Mouse (Mus musculus): ENCODE measurements around the gene Dyrk1b.
"Not testable (repeated sequence)": the region's sequence is repeated elsewhere in the genome, so short reads cannot be mapped to it uniquely, and the experiment has no call there.

DNA sequence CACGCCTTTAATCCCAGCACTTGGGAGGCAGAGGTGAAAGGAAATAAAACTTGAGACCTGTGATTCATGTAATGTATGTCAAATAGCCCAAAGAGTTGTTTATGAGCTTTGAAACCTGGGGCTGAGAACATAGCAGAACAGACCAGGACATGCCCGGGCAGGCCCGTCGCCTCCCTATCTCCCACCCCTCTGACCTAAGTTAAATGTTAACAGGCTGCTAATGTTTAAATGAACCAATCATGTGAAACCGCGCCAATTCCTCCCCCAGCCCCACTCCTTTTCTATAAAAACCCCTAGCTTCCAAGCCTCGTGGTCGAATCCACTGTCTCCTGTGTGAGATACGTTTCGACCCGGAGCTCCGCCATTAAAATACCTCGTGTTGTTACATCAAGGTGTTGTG, 38.5 kb downstream of the Dyrk1b start:
- TF ChIP-seq CTCF (IDR thresholded peaks at IDR 0.05; ENCODE audit: borderline replicate concordance, insufficient read depth, low read depth, low read length); POLR2A (IDR thresholded peaks at IDR 0.05; ENCODE audit: borderline replicate concordance, insufficient read depth, low read length): not testable (repeated sequence)
